Mouse (Mus musculus): Measurements from ENCODE around the gene Gm20696. TPM values are rescaled to one million over a fixed set of nuclear protein-coding genes. Genes with fewer than 3 reads are reported as not detected.
A peak's percentile ranks its signal among the peaks of the same experiment; 100 is the strongest.

Gene Gm20696
- polyA plus RNA-seq, 1 experiment from 2014 or later: 2.4 TPM

GRCm38 (mm10) chr6:99669481-99670325 is 3.1 kb upstream of the Gm20696 start:
- Histone ChIP-seq H3K4me1 (ENCODE audit: control insufficient read depth, insufficient read depth, low read length) (peaks cover 7% of the 10 kb centered on the region), H3K4me3 (ENCODE audit: low read length) (no peak overlapping the region), H3K4me2 (ENCODE audit: low read depth, low read length) (no peak overlapping the region), H3K9ac (ENCODE audit: low read depth, low read length) (no peak overlapping the region), H3K27ac (ENCODE audit: low read length) (no peak overlapping the region), H3K27me3 (replicated peaks; ENCODE audit: control insufficient read depth, insufficient read depth, low read length) (no peaks in the 10 kb centered on the region), H3K9me3 (ENCODE audit: control insufficient read depth, low read length) (no peaks in the 10 kb centered on the region), H3K36me3 (ENCODE audit: control insufficient read depth, insufficient read depth, low read length) (no peaks in the 10 kb centered on the region)
- no peak for ATAC-seq
- 50% methylated on average over 5 of the region's 5 CpGs for WGBS

GRCm38 (mm10) chr6:99667290-99667689 is 693 bp upstream of the Gm20696 start:
- Histone ChIP-seq H3K36me3 (ENCODE audit: control insufficient read depth, insufficient read depth, low read length) (no peaks in the 10 kb centered on the region), H3K9me3 (ENCODE audit: control insufficient read depth, low read length) (no peaks in the 10 kb centered on the region), H3K27ac (ENCODE audit: low read length) (0 out of 2 replicates have a peak overlapping the region, but pooled peaks have one; percentile 0), H3K9ac (ENCODE audit: low read depth, low read length) (peak overlapping the region; percentile 85; the same call in 1 of the 2 replicates), H3K4me1 (ENCODE audit: control insufficient read depth, insufficient read depth, low read length) (peaks cover 7% of the 10 kb centered on the region), H3K4me3 (ENCODE audit: low read length) (peak overlapping the region; percentile 79), H3K4me2 (ENCODE audit: low read depth, low read length) (peak overlapping the region; percentile 94), H3K27me3 (replicated peaks; ENCODE audit: control insufficient read depth, insufficient read depth, low read length) (no peaks in the 10 kb centered on the region)
- ATAC-seq: no peak
- 34% methylated on average over 8 of the region's 8 CpGs for WGBS

DNA sequence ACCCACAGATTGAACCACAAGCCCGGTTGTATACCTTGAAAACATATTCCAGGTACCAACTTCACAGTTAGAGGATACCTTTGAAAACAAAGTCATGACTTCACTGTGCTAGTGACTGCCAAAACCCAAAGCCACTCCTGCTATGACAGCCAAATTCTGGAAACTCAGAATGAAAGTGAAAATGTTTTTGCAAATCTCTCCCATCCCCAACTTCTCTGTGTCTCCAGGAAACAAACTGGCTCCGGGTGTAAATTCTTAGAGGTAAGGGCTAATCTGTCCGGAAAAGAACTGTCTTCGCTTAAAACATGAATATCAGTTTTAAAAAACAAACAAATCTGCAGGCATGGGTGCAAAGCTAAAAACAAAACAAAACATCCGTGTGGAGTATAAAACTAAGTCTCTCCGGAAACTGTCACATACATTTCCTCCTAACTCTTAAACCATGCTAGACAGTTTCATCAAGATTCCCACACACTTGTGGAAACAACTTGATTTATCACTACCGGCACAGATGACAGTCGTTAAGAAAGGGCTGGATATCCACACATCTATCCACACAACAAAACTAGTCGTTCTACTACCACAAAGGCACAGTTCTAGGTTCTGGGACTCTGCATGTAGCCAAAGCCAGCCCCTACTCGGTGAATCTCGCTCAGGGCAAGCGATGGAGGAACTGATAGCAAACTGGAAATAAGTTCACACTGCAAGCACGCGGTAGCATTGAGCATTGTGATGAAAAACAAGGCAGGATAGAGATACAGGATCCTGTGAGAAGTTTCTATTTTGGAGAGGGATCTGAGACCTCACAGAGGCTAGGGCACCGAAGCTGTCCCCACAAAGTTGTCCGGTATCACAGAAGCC is 910 bp downstream of the Gm20696 start:
- H3K27me3 ChIP-seq (replicated peaks; ENCODE audit: control insufficient read depth, insufficient read depth, low read length): no peaks in the 10 kb centered on the region
- peak overlapping the region; percentile 94 for H3K4me2 ChIP-seq (ENCODE audit: low read depth, low read length)
- no peaks in the 10 kb centered on the region for H3K36me3 ChIP-seq (ENCODE audit: control insufficient read depth, insufficient read depth, low read length)
- no peak for ATAC-seq
- 26% methylated on average over 16 of the region's 16 CpGs for WGBS
- peak overlapping the region; percentile 64 for H3K27ac ChIP-seq (ENCODE audit: low read length)
- peak overlapping the region; percentile 79 for H3K4me3 ChIP-seq (ENCODE audit: low read length)
- H3K9ac ChIP-seq (ENCODE audit: low read depth, low read length): peak overlapping the region; percentile 85
- H3K9me3 ChIP-seq (ENCODE audit: control insufficient read depth, low read length): no peaks in the 10 kb centered on the region
- H3K4me1 ChIP-seq (ENCODE audit: control insufficient read depth, insufficient read depth, low read length): peaks cover 11% of the 10 kb centered on the region

DNA sequence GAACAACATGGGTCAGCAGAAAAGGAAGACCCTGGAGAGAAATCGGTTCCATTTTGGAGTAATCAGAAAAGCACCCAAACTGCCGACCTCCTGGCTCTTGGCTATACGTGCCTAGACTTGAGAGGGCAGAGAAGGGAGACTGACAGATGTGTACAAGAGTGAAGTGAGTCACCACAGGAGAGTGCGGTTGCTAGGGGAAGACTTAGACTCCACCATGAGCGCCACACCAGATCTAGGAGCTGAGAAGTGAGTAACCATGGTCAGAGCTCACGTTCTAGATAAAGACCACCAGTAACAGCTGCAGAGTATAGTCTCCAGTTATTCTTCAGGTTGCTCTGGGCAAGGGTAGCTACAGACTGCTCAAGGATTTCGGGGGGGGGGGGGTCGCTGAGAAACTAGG is 3.4 kb downstream of the Gm20696 start:
- H3K36me3 ChIP-seq (ENCODE audit: control insufficient read depth, insufficient read depth, low read length): no peaks in the 10 kb centered on the region
- H3K4me2 ChIP-seq (ENCODE audit: low read depth, low read length): no peak overlapping the region
- 72% methylated on average over 8 of the region's 8 CpGs for WGBS

GRCm38 (mm10) chr6:99660443-99660842 is 6.2 kb downstream of the Gm20696 start:
- H3K4me2 ChIP-seq (ENCODE audit: low read depth, low read length): no peak overlapping the region
- H3K9me3 ChIP-seq (ENCODE audit: control insufficient read depth, low read length): no peaks in the 10 kb centered on the region
- H3K4me1 ChIP-seq (ENCODE audit: control insufficient read depth, insufficient read depth, low read length): peaks cover 6% of the 10 kb centered on the region
- H3K4me3 ChIP-seq (ENCODE audit: low read length): no peak overlapping the region
- no peak overlapping the region for H3K9ac ChIP-seq (ENCODE audit: low read depth, low read length)
- peak; percentile 19; the same call in 1 of the 2 replicates for ATAC-seq
- H3K27me3 ChIP-seq (replicated peaks; ENCODE audit: control insufficient read depth, insufficient read depth, low read length): no peaks in the 10 kb centered on the region
- peak overlapping the region; percentile 26; the same call in 1 of the 2 replicates for H3K27ac ChIP-seq (ENCODE audit: low read length)
- H3K36me3 ChIP-seq (ENCODE audit: control insufficient read depth, insufficient read depth, low read length): no peaks in the 10 kb centered on the region
- 38% methylated on average over 3 of the region's 3 CpGs for WGBS

More for the DNA sequence above, 3.4 kb downstream of the Gm20696 start:
- ATAC-seq: no peak
- Histone ChIP-seq H3K4me1 (ENCODE audit: control insufficient read depth, insufficient read depth, low read length) (peaks cover 10% of the 10 kb centered on the region), H3K9ac (ENCODE audit: low read depth, low read length) (no peak overlapping the region), H3K27ac (ENCODE audit: low read length) (no peak overlapping the region), H3K4me3 (ENCODE audit: low read length) (no peak overlapping the region), H3K9me3 (ENCODE audit: control insufficient read depth, low read length) (no peaks in the 10 kb centered on the region), H3K27me3 (replicated peaks; ENCODE audit: control insufficient read depth, insufficient read depth, low read length) (no peaks in the 10 kb centered on the region)

DNA sequence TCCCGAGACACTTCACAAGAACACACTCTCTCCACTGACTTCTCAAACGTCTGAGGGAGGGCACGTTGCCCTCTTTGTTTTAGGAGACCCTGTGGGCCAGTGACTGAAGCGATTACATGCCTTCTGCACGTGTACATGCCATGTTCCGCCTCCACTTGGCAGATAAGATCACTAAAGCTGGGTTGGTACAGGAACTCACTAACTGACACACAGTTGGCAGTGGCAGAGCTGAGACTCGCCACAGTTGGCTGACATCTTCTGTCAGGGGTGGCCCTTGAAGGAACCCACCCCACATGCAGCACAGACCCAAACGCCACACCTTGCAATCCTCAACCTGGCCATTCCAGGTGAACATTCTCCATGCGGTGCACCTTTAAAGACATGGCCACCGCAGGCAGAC is 8.0 kb downstream of the Gm20696 start:
- Histone ChIP-seq H3K9me3 (ENCODE audit: control insufficient read depth, low read length) (no peaks in the 10 kb centered on the region), H3K9ac (ENCODE audit: low read depth, low read length) (no peak overlapping the region), H3K36me3 (ENCODE audit: control insufficient read depth, insufficient read depth, low read length) (no peaks in the 10 kb centered on the region), H3K4me2 (ENCODE audit: low read depth, low read length) (no peak overlapping the region), H3K4me3 (ENCODE audit: low read length) (no peak overlapping the region), H3K27me3 (replicated peaks; ENCODE audit: control insufficient read depth, insufficient read depth, low read length) (no peaks in the 10 kb centered on the region), H3K4me1 (ENCODE audit: control insufficient read depth, insufficient read depth, low read length) (peaks cover 6% of the 10 kb centered on the region), H3K27ac (ENCODE audit: low read length) (no peak overlapping the region)
- ATAC-seq: no peak
- 84% methylated on average over 10 of the region's 10 CpGs for WGBS

DNA sequence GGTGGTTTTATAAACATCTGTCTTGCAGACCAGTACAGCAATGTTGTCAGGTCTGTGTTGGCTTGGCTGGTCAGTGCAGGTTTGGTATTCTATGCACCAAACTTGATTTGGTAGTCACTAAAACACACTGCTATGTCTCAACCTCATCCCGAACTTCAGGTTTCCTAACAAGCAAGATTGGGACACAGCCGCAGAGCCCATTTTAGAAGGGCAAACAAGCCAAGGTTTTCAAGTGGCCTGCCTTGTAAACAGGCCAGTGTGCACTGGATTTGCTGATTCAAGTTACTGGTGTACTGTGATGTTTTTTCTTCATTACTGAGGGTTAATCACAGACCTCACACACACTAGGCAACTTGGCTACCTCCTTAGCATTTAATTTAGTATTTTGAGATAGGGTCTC is 10.5 kb downstream of the Gm20696 start:
- H3K27me3 ChIP-seq (replicated peaks; ENCODE audit: control insufficient read depth, insufficient read depth, low read length): no peaks in the 10 kb centered on the region
- H3K36me3 ChIP-seq (ENCODE audit: control insufficient read depth, insufficient read depth, low read length): no peaks in the 10 kb centered on the region
- H3K4me2 ChIP-seq (ENCODE audit: low read depth, low read length): no peak overlapping the region
- H3K4me1 ChIP-seq (ENCODE audit: control insufficient read depth, insufficient read depth, low read length): peaks cover 5% of the 10 kb centered on the region
- no peak for ATAC-seq
- H3K4me3 ChIP-seq (ENCODE audit: low read length): no peak overlapping the region
- no peaks in the 10 kb centered on the region for H3K9me3 ChIP-seq (ENCODE audit: control insufficient read depth, low read length)
- WGBS: 89% methylated on average over 2 of the region's 2 CpGs
- H3K9ac ChIP-seq (ENCODE audit: low read depth, low read length): no peak overlapping the region
- no peak overlapping the region for H3K27ac ChIP-seq (ENCODE audit: low read length)

- Histone ChIP-seq H3K36me3 (ENCODE audit: control insufficient read depth, insufficient read depth, low read length) (no peaks in the 10 kb centered on the region), H3K27ac (ENCODE audit: low read length) (no peak overlapping the region), H3K4me2 (ENCODE audit: low read depth, low read length) (no peak overlapping the region), H3K9me3 (ENCODE audit: control insufficient read depth, low read length) (no peaks in the 10 kb centered on the region), H3K4me1 (ENCODE audit: control insufficient read depth, insufficient read depth, low read length) (no peaks in the 10 kb centered on the region; the same call in 1 of the 2 replicates), H3K4me3 (ENCODE audit: low read length) (no peak overlapping the region), H3K9ac (ENCODE audit: low read depth, low read length) (no peak overlapping the region), H3K27me3 (replicated peaks; ENCODE audit: control insufficient read depth, insufficient read depth, low read length) (no peaks in the 10 kb centered on the region)
- ATAC-seq: no peak
- 54% methylated on average over 7 of the region's 7 CpGs for WGBS
Measured at GRCm38 (mm10) chr6:99655488-99655887, 11.1 kb downstream of the Gm20696 start.

DNA sequence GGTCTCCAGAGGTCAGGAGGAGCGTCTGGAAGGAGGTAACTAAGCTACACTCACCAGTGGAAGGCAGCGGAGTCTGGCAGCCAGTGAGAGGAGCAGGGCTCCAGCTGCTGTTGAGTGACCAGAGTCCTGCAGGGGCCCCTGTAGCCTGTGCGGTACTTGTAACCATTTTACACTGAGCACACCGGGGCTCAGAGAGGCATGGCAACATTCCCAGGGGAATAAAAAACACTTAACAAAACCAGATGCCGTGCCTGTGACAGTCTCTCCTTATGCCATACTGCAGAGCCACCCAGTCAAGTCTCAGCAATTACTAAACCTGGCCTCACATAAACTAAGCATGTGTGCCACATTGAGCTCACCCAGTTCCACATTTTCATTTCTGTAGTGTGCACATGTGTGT is 12.3 kb downstream of the Gm20696 start:
- Histone ChIP-seq H3K9me3 (ENCODE audit: control insufficient read depth, low read length) (no peaks in the 10 kb centered on the region), H3K27me3 (replicated peaks; ENCODE audit: control insufficient read depth, insufficient read depth, low read length) (no peaks in the 10 kb centered on the region), H3K4me3 (ENCODE audit: low read length) (no peak overlapping the region), H3K4me2 (ENCODE audit: low read depth, low read length) (no peak overlapping the region), H3K4me1 (ENCODE audit: control insufficient read depth, insufficient read depth, low read length) (no peaks in the 10 kb centered on the region), H3K36me3 (ENCODE audit: control insufficient read depth, insufficient read depth, low read length) (no peaks in the 10 kb centered on the region), H3K27ac (ENCODE audit: low read length) (no peak overlapping the region), H3K9ac (ENCODE audit: low read depth, low read length) (no peak overlapping the region)
- WGBS: 53% methylated on average over 5 of the region's 5 CpGs
- no peak for ATAC-seq

Data from intestine, embryonic 16.5 days (tissue).